Mouse (Mus musculus): ENCODE measurements at regions not wholly inside any gene's neighbourhood (a gene's known extent, or its start where the extent isn't known, plus 50 kb on each side); places are given as distances from the start of the nearest gene placed in this dataset. TPM values are rescaled to one million over a fixed set of nuclear protein-coding genes. Genes with fewer than 3 reads are reported as not detected.
A peak's percentile ranks its signal among the peaks of the same experiment; 100 is the strongest.

- no peak overlapping the region for H3K27ac ChIP-seq (ENCODE audit: low read depth, low read length)
- H3K36me3 ChIP-seq (ENCODE audit: control insufficient read depth, insufficient read depth, low read length), result no peaks in the 10 kb centered on the region
- no peaks in the 10 kb centered on the region for H3K27me3 ChIP-seq (ENCODE audit: control insufficient read depth, insufficient read depth, low read length)
- no peak overlapping the region for H3K9ac ChIP-seq (ENCODE audit: low read length)
- H3K4me2 ChIP-seq (ENCODE audit: low read depth, low read length, severe bottlenecking), result no peak overlapping the region
- DNase-seq (ENCODE audit: low spot score) (no peak), ATAC-seq (replicated peaks; ENCODE audit: low FRiP score) (no peak)
- 89% methylated on average over 4 of the region's 4 CpGs for WGBS
- H3K9me3 ChIP-seq (ENCODE audit: control insufficient read depth, low read length), result no peaks in the 10 kb centered on the region
- no peaks in the 10 kb centered on the region for H3K4me1 ChIP-seq (replicated peaks; ENCODE audit: control insufficient read depth, insufficient read depth, low read length)
- no peak overlapping the region for H3K4me3 ChIP-seq (ENCODE audit: low read depth, low read length)
Observed at GRCm38 (mm10) chr7:117746393-117746792, 365.6 kb downstream of the Xylt1 start.

- ATAC-seq (replicated peaks; ENCODE audit: low FRiP score) (no peak), DNase-seq (ENCODE audit: low spot score) (no peak)
- H3K4me2 ChIP-seq (ENCODE audit: low read depth, low read length, severe bottlenecking), result no peak overlapping the region
- H3K9ac ChIP-seq (ENCODE audit: low read length), result no peak overlapping the region
- H3K27ac ChIP-seq (ENCODE audit: low read depth, low read length), result no peak overlapping the region
- H3K4me3 ChIP-seq (ENCODE audit: low read depth, low read length), result no peak overlapping the region
- H3K36me3 ChIP-seq (ENCODE audit: control insufficient read depth, insufficient read depth, low read length), result no peaks in the 10 kb centered on the region
- H3K4me1 ChIP-seq (replicated peaks; ENCODE audit: control insufficient read depth, insufficient read depth, low read length), result peaks cover 10% of the 10 kb centered on the region
- H3K9me3 ChIP-seq (ENCODE audit: control insufficient read depth, low read length), result no peaks in the 10 kb centered on the region
- no peaks in the 10 kb centered on the region for H3K27me3 ChIP-seq (ENCODE audit: control insufficient read depth, insufficient read depth, low read length)
- WGBS, result 79% methylated on average over 6 of the region's 6 CpGs
Observed at GRCm38 (mm10) chr7:117739706-117740105, 358.9 kb downstream of the Xylt1 start.

DNA sequence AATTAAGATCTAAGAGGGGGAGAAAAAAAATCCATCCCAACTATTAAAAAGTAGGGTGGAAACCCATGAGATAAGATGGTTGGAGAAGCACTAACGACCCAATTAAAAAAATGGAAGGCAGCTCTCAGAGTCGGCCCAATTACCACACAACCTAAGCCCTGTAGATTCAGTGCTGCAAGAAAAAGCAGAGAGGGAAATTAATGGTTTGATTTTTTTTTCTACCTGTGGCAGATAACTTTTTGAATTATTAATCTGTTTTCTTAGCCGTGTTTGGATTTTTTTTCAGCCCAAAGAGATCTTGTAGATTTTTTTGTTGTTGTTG is 354.9 kb downstream of the Xylt1 start:
- H3K27ac ChIP-seq (ENCODE audit: low read depth, low read length), result peak overlapping the region; percentile 84
- H3K4me2 ChIP-seq (ENCODE audit: low read depth, low read length, severe bottlenecking), result no peak overlapping the region
- H3K9ac ChIP-seq (ENCODE audit: low read length), result no peak overlapping the region
- peaks cover 10% of the 10 kb centered on the region for H3K4me1 ChIP-seq (replicated peaks; ENCODE audit: control insufficient read depth, insufficient read depth, low read length)
- ATAC-seq (replicated peaks; ENCODE audit: low FRiP score), result peak; percentile 82
- no peak for DNase-seq (ENCODE audit: low spot score)
- H3K4me3 ChIP-seq (ENCODE audit: low read depth, low read length), result no peak overlapping the region
- H3K36me3 ChIP-seq (ENCODE audit: control insufficient read depth, insufficient read depth, low read length), result no peaks in the 10 kb centered on the region
- 40% methylated on average over 3 of the region's 3 CpGs for whole genome bisulfite sequencing
- no peaks in the 10 kb centered on the region for H3K9me3 ChIP-seq (ENCODE audit: control insufficient read depth, low read length)
- no peaks in the 10 kb centered on the region for H3K27me3 ChIP-seq (ENCODE audit: control insufficient read depth, insufficient read depth, low read length)

- 49% methylated on average over 7 of the region's 7 CpGs for WGBS
Observed at GRCm38 (mm10) chr7:117734994-117735698, 354.4 kb downstream of the Xylt1 start.

DNA sequence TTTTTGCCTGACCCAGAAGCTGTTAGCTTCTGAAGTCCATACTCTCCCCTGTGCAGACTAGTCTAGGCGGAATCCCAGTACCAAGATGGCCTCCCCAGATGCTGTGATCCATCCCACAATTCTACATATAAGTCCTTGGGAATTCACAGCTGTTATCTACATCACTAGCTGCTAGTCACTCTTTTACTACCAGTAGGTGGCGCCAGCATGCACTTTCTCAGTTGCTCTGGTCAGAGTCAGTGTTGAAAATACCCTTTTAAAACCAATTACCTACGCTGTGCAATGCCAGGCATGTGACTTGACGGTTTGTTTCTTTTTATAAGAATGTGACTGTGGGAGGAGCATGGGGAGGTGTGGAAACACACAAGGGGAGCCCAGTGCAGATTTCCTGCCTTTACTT is 348.3 kb downstream of the Xylt1 start:
- Histone ChIP-seq H3K27ac (ENCODE audit: low read depth, low read length) (no peak overlapping the region), H3K9me3 (ENCODE audit: control insufficient read depth, low read length) (no peaks in the 10 kb centered on the region), H3K4me1 (replicated peaks; ENCODE audit: control insufficient read depth, insufficient read depth, low read length) (no peaks in the 10 kb centered on the region), H3K27me3 (ENCODE audit: control insufficient read depth, insufficient read depth, low read length) (no peaks in the 10 kb centered on the region), H3K4me3 (ENCODE audit: low read depth, low read length) (no peak overlapping the region), H3K4me2 (ENCODE audit: low read depth, low read length, severe bottlenecking) (no peak overlapping the region), H3K9ac (ENCODE audit: low read length) (no peak overlapping the region), H3K36me3 (ENCODE audit: control insufficient read depth, insufficient read depth, low read length) (no peaks in the 10 kb centered on the region)
- DNase-seq (ENCODE audit: low spot score) (no peak), ATAC-seq (replicated peaks; ENCODE audit: low FRiP score) (no peak)
- WGBS, result 85% methylated on average over 4 of the region's 4 CpGs

More at GRCm38 (mm10) chr7:117734994-117735698, 354.4 kb downstream of the Xylt1 start:
- no peaks in the 10 kb centered on the region for H3K9me3 ChIP-seq (ENCODE audit: control insufficient read depth, low read length)
- H3K27ac ChIP-seq (ENCODE audit: low read depth, low read length), result peak overlapping the region; percentile 84; the same call in 1 of the 2 replicates
- H3K9ac ChIP-seq (ENCODE audit: low read length), result no peak overlapping the region
- H3K4me3 ChIP-seq (ENCODE audit: low read depth, low read length), result no peak overlapping the region
- DNase-seq (ENCODE audit: low spot score) (no peak), ATAC-seq (replicated peaks; ENCODE audit: low FRiP score) (peak; percentile 75)
- H3K4me1 ChIP-seq (replicated peaks; ENCODE audit: control insufficient read depth, insufficient read depth, low read length), result peaks cover 10% of the 10 kb centered on the region
- no peak overlapping the region for H3K4me2 ChIP-seq (ENCODE audit: low read depth, low read length, severe bottlenecking)
- no peaks in the 10 kb centered on the region for H3K36me3 ChIP-seq (ENCODE audit: control insufficient read depth, insufficient read depth, low read length)
- no peaks in the 10 kb centered on the region for H3K27me3 ChIP-seq (ENCODE audit: control insufficient read depth, insufficient read depth, low read length)

Small RNAs in the stretch of these regions (microRNA-seq; reads per million reads assigned to microRNA genes)
- not detected for gene Gm24063 (ENCODE audit: insufficient number of aligned reads)
